Mouse (Mus musculus) testis, adult 2 months (tissue): ENCODE measurements around the gene Zbed5. TPM values are rescaled to one million over a fixed set of nuclear protein-coding genes. Genes with fewer than 3 reads are reported as not detected.

Experiments used
- H3K27ac ChIP-seq: fragments of 200-500 bp; 2 replicates; pipeline ENCODE4 v1.5.1; 2012; ENCODE audit warnings: low read depth, low read length; ENCODE audit not compliant: control insufficient read depth, insufficient read depth
- H3K27me3 ChIP-seq: fragments of 200-500 bp; 2 replicates; pipeline ENCODE4 v1.6.1; 2012; ENCODE audit warnings: mild to moderate bottlenecking, low read length, moderate library complexity; ENCODE audit not compliant: control insufficient read depth, insufficient read depth
- H3K36me3 ChIP-seq: fragments of 200-500 bp; 2 replicates; pipeline ENCODE4 v1.6.1; 2012; ENCODE audit warnings: mild to moderate bottlenecking, low read length; ENCODE audit not compliant: control insufficient read depth, insufficient read depth
- H3K4me1 ChIP-seq: fragments of 200-500 bp; 2 replicates; pipeline ENCODE4 v1.6.1; 2012; ENCODE audit warnings: low read length; ENCODE audit not compliant: control insufficient read depth, insufficient read depth
- H3K4me3 ChIP-seq: fragments of 200-500 bp; 2 replicates; pipeline ENCODE4 v1.5.1; 2012; ENCODE audit warnings: low read depth, mild to moderate bottlenecking, low read length, moderate library complexity, mixed read lengths; ENCODE audit not compliant: control insufficient read depth
- CTCF ChIP-seq: fragments of 200-500 bp; IDR thresholded peaks from 2 replicates; pipeline ENCODE4 v1.5.1; 2012; ENCODE audit warnings: low read depth, mild to moderate bottlenecking, inconsistent platforms, low read length, moderate library complexity; ENCODE audit not compliant: control insufficient read depth, insufficient read depth, insufficient replicate concordance
- POLR2A ChIP-seq: fragments of 200-500 bp; IDR thresholded peaks from 2 replicates; pipeline ENCODE4 v1.6.1; 2012; ENCODE audit warnings: low read depth, mild to moderate bottlenecking, inconsistent platforms, low read length, moderate library complexity; ENCODE audit not compliant: control insufficient read depth
- polyA plus RNA-seq: library from polyadenylated mRNA; depleted of rRNA; stranded (reverse); fragments of >200 nt; gene quantifications from 2 replicates; pipeline ENCODE4 v1.2.3, GENCODE M21; 2012

Zbed5 gene
- polyA plus RNA-seq, 1 experiment: 5.4 TPM

- Histone ChIP-seq H3K4me3 (no peak overlapping the region), H3K27ac (no peak overlapping the region), H3K4me1 (peaks cover 14% of the 10 kb centered on the region), H3K36me3 (no peaks in the 10 kb centered on the region), H3K27me3 (no peaks in the 10 kb centered on the region)
- TF ChIP-seq CTCF (no peak), POLR2A (no peak)
These were observed 29.7 kb upstream of the Zbed5 start for GRCm38 (mm10) chr5:129865841-129866240.

GRCm38 (mm10) chr5:129869238-129869995 is 26.1 kb upstream of the Zbed5 start:
- Histone ChIP-seq H3K36me3 (no peaks in the 10 kb centered on the region), H3K4me3 (peak overlapping the region; percentile 44), H3K4me1 (peaks cover 10% of the 10 kb centered on the region), H3K27me3 (no peaks in the 10 kb centered on the region), H3K27ac (no peak overlapping the region)
- TF ChIP-seq CTCF: no peak
- TF ChIP-seq POLR2A: no peak

- Histone ChIP-seq H3K27me3 (no peaks in the 10 kb centered on the region), H3K4me1 (peaks cover 4% of the 10 kb centered on the region), H3K36me3 (no peaks in the 10 kb centered on the region), H3K27ac (no peak overlapping the region), H3K4me3 (no peak overlapping the region)
- TF ChIP-seq POLR2A (no peak), CTCF (no peak)
These were observed 24.3 kb upstream of the Zbed5 start for GRCm38 (mm10) chr5:129871238-129871637.

- peak overlapping the region; percentile 10 for H3K4me3 ChIP-seq
- TF ChIP-seq CTCF (no peak), POLR2A (no peak)
- peaks cover 4% of the 10 kb centered on the region for H3K4me1 ChIP-seq
- no peaks in the 10 kb centered on the region for H3K36me3 ChIP-seq
- H3K27me3 ChIP-seq: no peaks in the 10 kb centered on the region
- no peak overlapping the region for H3K27ac ChIP-seq
These were observed 21.6 kb upstream of the Zbed5 start for GRCm38 (mm10) chr5:129873942-129874341.

GRCm38 (mm10) chr5:129875098-129875497 is 20.4 kb upstream of the Zbed5 start:
- Histone ChIP-seq H3K27me3 (no peaks in the 10 kb centered on the region), H3K4me1 (no peaks in the 10 kb centered on the region; the same call in 1 of the 2 replicates), H3K27ac (no peak overlapping the region), H3K36me3 (no peaks in the 10 kb centered on the region), H3K4me3 (no peak overlapping the region; the same call in 1 of the 2 replicates)
- TF ChIP-seq POLR2A (no peak), CTCF (no peak)

- Histone ChIP-seq H3K36me3 (peaks cover 2% of the 10 kb centered on the region; the same call in 1 of the 2 replicates), H3K27ac (no peak overlapping the region; the same call in 1 of the 2 replicates), H3K4me1 (no peaks in the 10 kb centered on the region; the same call in 1 of the 2 replicates), H3K4me3 (no peak overlapping the region), H3K27me3 (no peaks in the 10 kb centered on the region)
- TF ChIP-seq CTCF (no peak), POLR2A (no peak)
These were observed 17.6 kb upstream of the Zbed5 start for GRCm38 (mm10) chr5:129877731-129878455.

GRCm38 (mm10) chr5:129878946-129879345 is 16.6 kb upstream of the Zbed5 start:
- Histone ChIP-seq H3K4me3 (no peak overlapping the region), H3K27ac (no peak overlapping the region), H3K36me3 (peaks cover 3% of the 10 kb centered on the region; the same call in 1 of the 2 replicates), H3K27me3 (no peaks in the 10 kb centered on the region), H3K4me1 (no peaks in the 10 kb centered on the region)
- TF ChIP-seq CTCF: peak; percentile 48; the same call in 1 of the 2 replicates
- TF ChIP-seq POLR2A: no peak
